In genomic region chr3:121618561-121618960, GRCm38 (mm10) we compare ENCODE assay signal across 12 mouse cellular contexts. TPM values are rescaled to one million over a fixed set of nuclear protein-coding genes. Genes with fewer than 3 reads are reported as not detected.
"Had no signal": no experiment of that assay in that cellular context is flagged by ENCODE, and none has a peak within 500 bp of the region (broad histone marks: within the 10 kb centered on the region; RNA-seq: fewer than 3 reads in every experiment).

No protein-coding gene starts in this region.

- ATAC-seq: midbrain, embryonic 15.5 days had no signal

- DNase-seq: kidney, adult 18-20 months; kidney, postnatal 14 days; layer of hippocampus, postnatal 36 days; left cerebral cortex, postnatal 4 days; lung, adult 18-20 months; lung, postnatal 4 days; thymus, postnatal 36 days had no signal

RNA-seq across cellular contexts. Expression of gene 4930432M17Rik, which starts 52.0 kb away (rescaled TPM):
- total RNA-seq: layer of hippocampus, adult 8-10 months; layer of hippocampus, postnatal 36 days; left cerebral cortex, postnatal 4 days; liver, adult 2 months; monocyte, adult 5-6 weeks; neutrophil, adult 5-6 weeks had no signal
